Mouse (Mus musculus): ENCODE measurements at regions not wholly inside any gene's neighbourhood (a gene's known extent, or its start where the extent isn't known, plus 50 kb on each side); places are given as distances from the start of the nearest gene placed in this dataset.
"Not testable (repeated sequence)": the region's sequence is repeated elsewhere in the genome, so short reads cannot be mapped to it uniquely, and the experiment has no call there.

GRCm38 (mm10) chr12:117327086-117327485 lies 189.2 kb upstream of the Rapgef5 start:
- DNase-seq (ENCODE audit: low spot score), result not testable (repeated sequence)

- no peak for DNase-seq (ENCODE audit: low spot score)
These were observed 185.9 kb upstream of the Rapgef5 start for GRCm38 (mm10) chr12:117330418-117330817.

- DNase-seq (ENCODE audit: low spot score), result no peak
These were observed 179.4 kb upstream of the Rapgef5 start for GRCm38 (mm10) chr12:117336856-117337255.

GRCm38 (mm10) chr12:117342321-117342720 lies 174.0 kb upstream of the Rapgef5 start:
- DNase-seq (ENCODE audit: low spot score), result no peak

GRCm38 (mm10) chr12:117343121-117343520 lies 173.2 kb upstream of the Rapgef5 start:
- no peak for DNase-seq (ENCODE audit: low spot score)

GRCm38 (mm10) chr12:117343605-117344004 lies 172.7 kb upstream of the Rapgef5 start:
- not testable (repeated sequence) for DNase-seq (ENCODE audit: low spot score)

- no peak for DNase-seq (ENCODE audit: low spot score)
These were observed 171.8 kb upstream of the Rapgef5 start for GRCm38 (mm10) chr12:117344266-117345087.

- DNase-seq (ENCODE audit: low spot score), result no peak
These were observed 170.9 kb upstream of the Rapgef5 start for GRCm38 (mm10) chr12:117345088-117345977.

GRCm38 (mm10) chr12:117346091-117346490 lies 170.2 kb upstream of the Rapgef5 start:
- DNase-seq (ENCODE audit: low spot score), result no peak

GRCm38 (mm10) chr12:117347135-117347534 lies 169.1 kb upstream of the Rapgef5 start:
- DNase-seq (ENCODE audit: low spot score), result no peak

- no peak for DNase-seq (ENCODE audit: low spot score)
These were observed 167.8 kb upstream of the Rapgef5 start for GRCm38 (mm10) chr12:117348516-117348915.

- no peak for DNase-seq (ENCODE audit: low spot score)
These were observed 164.4 kb upstream of the Rapgef5 start for GRCm38 (mm10) chr12:117351900-117352299.

GRCm38 (mm10) chr12:117352511-117352910 lies 163.8 kb upstream of the Rapgef5 start:
- DNase-seq (ENCODE audit: low spot score), result no peak

- DNase-seq (ENCODE audit: low spot score), result no peak
These were observed 163.3 kb upstream of the Rapgef5 start for GRCm38 (mm10) chr12:117352938-117353337.

GRCm38 (mm10) chr12:117357811-117358210 lies 158.5 kb upstream of the Rapgef5 start:
- DNase-seq (ENCODE audit: low spot score), result no peak

GRCm38 (mm10) chr12:117358891-117359290 lies 157.4 kb upstream of the Rapgef5 start:
- DNase-seq (ENCODE audit: low spot score), result no peak

- no peak for DNase-seq (ENCODE audit: low spot score)
These were observed 156.1 kb upstream of the Rapgef5 start for GRCm38 (mm10) chr12:117360215-117360614.

GRCm38 (mm10) chr12:117361826-117362225 lies 154.5 kb upstream of the Rapgef5 start:
- no peak for DNase-seq (ENCODE audit: low spot score)

GRCm38 (mm10) chr12:117363457-117363856 lies 152.8 kb upstream of the Rapgef5 start:
- DNase-seq (ENCODE audit: low spot score), result not testable (repeated sequence)

GRCm38 (mm10) chr12:117365181-117365580 lies 151.1 kb upstream of the Rapgef5 start:
- no peak for DNase-seq (ENCODE audit: low spot score)

GRCm38 (mm10) chr12:117365876-117366275 lies 150.4 kb upstream of the Rapgef5 start:
- DNase-seq (ENCODE audit: low spot score), result no peak

- no peak for DNase-seq (ENCODE audit: low spot score)
These were observed 137.9 kb upstream of the Rapgef5 start for GRCm38 (mm10) chr12:117378297-117378887.

Data from T-cell, adult 2 months (primary cell).